Mouse (Mus musculus): ENCODE results near the gene Kctd20.

DNA sequence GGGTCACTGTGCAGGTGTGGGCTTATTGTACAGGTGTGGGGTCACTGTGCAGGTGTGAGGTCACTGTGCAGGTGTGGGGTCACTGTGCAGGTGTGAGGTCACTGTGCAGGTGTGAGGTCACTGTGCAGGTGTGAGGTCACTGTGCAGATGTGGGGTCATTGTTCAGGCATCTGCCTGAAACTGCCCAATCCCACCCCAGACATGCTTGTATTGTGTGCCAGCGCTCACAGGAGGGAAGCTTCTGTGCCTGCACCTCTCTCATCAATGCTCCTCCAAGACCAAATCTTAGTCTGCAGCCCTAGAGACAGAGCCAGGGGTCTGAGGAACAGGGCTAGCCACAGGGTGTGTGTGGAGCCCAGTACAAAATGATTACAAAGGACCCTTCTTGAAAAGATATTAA, 35.2 kb upstream of the Kctd20 start:
- TF ChIP-seq POLR2A (IDR thresholded peaks at IDR 0.05; ENCODE audit: borderline replicate concordance, control insufficient read depth, low read depth, low read length) (no peak), CTCF (IDR thresholded peaks at IDR 0.05; ENCODE audit: control insufficient read depth, insufficient read depth, low read length) (no peak)
